Mouse (Mus musculus): Measurements from ENCODE around the gene Dnajc12.
"Not testable (repeated sequence)": the region's sequence is repeated elsewhere in the genome, so short reads cannot be mapped to it uniquely, and the experiment has no call there.

Gene Dnajc12

GRCm38 (mm10) chr10:63386991-63387390 lies 4.7 kb downstream of the Dnajc12 start:
- no peak for DNase-seq

GRCm38 (mm10) chr10:63388948-63389347 lies 6.7 kb downstream of the Dnajc12 start:
- DNase-seq = no peak

- DNase-seq = no peak
Measured at GRCm38 (mm10) chr10:63396963-63397362, 14.7 kb downstream of the Dnajc12 start.

GRCm38 (mm10) chr10:63402731-63403504 lies 20.7 kb downstream of the Dnajc12 start:
- peak; percentile 43 for DNase-seq

- DNase-seq = peak; percentile 72
Measured at GRCm38 (mm10) chr10:63403636-63404035, 21.4 kb downstream of the Dnajc12 start.

GRCm38 (mm10) chr10:63410162-63410956 lies 28.1 kb downstream of the Dnajc12 start:
- DNase-seq = no peak

- not testable (repeated sequence) for DNase-seq
Measured at GRCm38 (mm10) chr10:63411674-63412073, 29.4 kb downstream of the Dnajc12 start.

GRCm38 (mm10) chr10:63412756-63413155 lies 30.5 kb downstream of the Dnajc12 start:
- no peak for DNase-seq

GRCm38 (mm10) chr10:63415287-63415686 lies 33.0 kb downstream of the Dnajc12 start:
- DNase-seq = no peak

GRCm38 (mm10) chr10:63415850-63416249 lies 33.6 kb downstream of the Dnajc12 start:
- DNase-seq = no peak

- no peak for DNase-seq
Measured at GRCm38 (mm10) chr10:63417061-63417460, 34.8 kb downstream of the Dnajc12 start.

GRCm38 (mm10) chr10:63421739-63422735 lies 39.8 kb downstream of the Dnajc12 start, which contains the start of gene Gm7075:
Gene Gm7075 (minus strand): TSS chr10:63421789.
- peak; percentile 38 for DNase-seq

GRCm38 (mm10) chr10:63422736-63422992 lies 40.4 kb downstream of the Dnajc12 start:
- DNase-seq = no peak

- DNase-seq = no peak
Measured at GRCm38 (mm10) chr10:63423591-63424474, 41.6 kb downstream of the Dnajc12 start.

GRCm38 (mm10) chr10:63424475-63424814 lies 42.2 kb downstream of the Dnajc12 start:
- peak; percentile 43 for DNase-seq

- no peak for DNase-seq
Measured at GRCm38 (mm10) chr10:63427146-63427545, 44.9 kb downstream of the Dnajc12 start.

- peak; percentile 30 for DNase-seq
Measured at GRCm38 (mm10) chr10:63428243-63429022, 46.2 kb downstream of the Dnajc12 start.

- DNase-seq = no peak
Measured at GRCm38 (mm10) chr10:63429023-63429340, 46.7 kb downstream of the Dnajc12 start.

- DNase-seq = peak; percentile 99
Measured at GRCm38 (mm10) chr10:63429380-63429779, 47.1 kb downstream of the Dnajc12 start.

- DNase-seq = peak; percentile 92
Measured at GRCm38 (mm10) chr10:63429785-63430305, 47.6 kb downstream of the Dnajc12 start, which contains the start of gene Ctnna3. Gene Ctnna3 (plus strand): TSS chr10:63430098.

- DNase-seq = no peak
Measured at GRCm38 (mm10) chr10:63431221-63431736, 49.0 kb downstream of the Dnajc12 start.

All from kidney, postnatal 14 days (tissue).